Mouse (Mus musculus): ENCODE data around the gene Cntnap5b. TPM values are rescaled to one million over a fixed set of nuclear protein-coding genes. Genes with fewer than 3 reads are reported as not detected.

Gene Cntnap5b
- polyA plus RNA-seq, 1 experiment from 2014 or later: not detected

GRCm38 (mm10) chr1:100509866-100510265, 737.3 kb downstream of the Cntnap5b start:
- H3K9ac ChIP-seq (ENCODE audit: low read length): no peak overlapping the region
- ATAC-seq (replicated peaks; ENCODE audit: low FRiP score, low TSS enrichment, low read depth) (no peak), DNase-seq (ENCODE audit: low spot score) (no peak)
- no peaks in the 10 kb centered on the region for H3K27me3 ChIP-seq (replicated peaks; ENCODE audit: control insufficient read depth, insufficient read depth, low read length)
- H3K36me3 ChIP-seq (ENCODE audit: control insufficient read depth, insufficient read depth, low read length): no peaks in the 10 kb centered on the region
- no peaks in the 10 kb centered on the region for H3K9me3 ChIP-seq (ENCODE audit: control insufficient read depth, low read length)
- H3K4me3 ChIP-seq (ENCODE audit: low read depth, low read length): no peak overlapping the region
- no peak overlapping the region for H3K27ac ChIP-seq (ENCODE audit: low read depth)
- no peak overlapping the region for H3K4me2 ChIP-seq (ENCODE audit: low read length)
- no peaks in the 10 kb centered on the region for H3K4me1 ChIP-seq (replicated peaks; ENCODE audit: control insufficient read depth, insufficient read depth, low read length)
